8 mouse cellular contexts compared by ENCODE assay signal in the genomic region with DNA sequence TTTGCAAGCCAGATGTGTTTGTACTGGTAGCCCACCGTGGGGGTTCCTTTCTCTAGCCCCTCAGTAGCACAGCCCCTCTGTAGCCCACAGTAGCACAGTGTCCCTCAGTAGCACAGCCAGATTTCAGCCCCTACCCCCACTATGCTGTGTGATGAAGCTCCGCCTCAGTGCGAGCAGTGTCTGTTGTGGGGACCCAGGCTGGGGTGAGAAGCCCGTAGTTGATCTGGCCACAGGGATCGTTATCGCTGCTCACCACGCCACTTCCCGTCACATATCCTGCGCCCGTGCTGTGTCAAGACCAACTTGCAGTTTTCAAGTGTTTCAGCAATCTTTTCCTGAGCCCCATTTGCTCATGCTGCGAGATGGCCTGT. TPM values are rescaled to one million over a fixed set of nuclear protein-coding genes. Genes with fewer than 3 reads are reported as not detected.
A peak's percentile ranks its signal among the peaks of the same experiment; 100 is the strongest.
DNase-seq lines count a peak whose midpoint lies in the region; ATAC-seq and TF ChIP-seq lines count a peak whose summit lies in the region.

No protein-coding gene starts in this region.

- 31% methylated on average over 11 of the region's 11 CpGs for WGBS in heart, adult 2 months
- 27% methylated on average over 11 of the region's 11 CpGs for WGBS in limb, embryonic 14.5 days
- 68% methylated on average over 11 of the region's 11 CpGs for WGBS in forebrain, postnatal 0 days

- peak overlapping the region; percentile 40 for H3K4me2 ChIP-seq in limb, embryonic 14.5 days (replicated peaks; ENCODE audit: low read depth, low read length, severe bottlenecking)
- no peak overlapping the region for H3K4me2 ChIP-seq in forebrain, postnatal 0 days (ENCODE audit: low read depth)

- H3K9ac ChIP-seq in heart, adult 2 months (ENCODE audit: low read depth, low read length) = no peak overlapping the region
- 0 out of 2 replicates have a peak overlapping the region, but pooled peaks have one; percentile 8 for H3K9ac ChIP-seq in limb, embryonic 14.5 days (ENCODE audit: low read depth, low read length, severe bottlenecking)
- no peak overlapping the region for H3K9ac ChIP-seq in forebrain, postnatal 0 days

- no peaks in the 10 kb centered on the region for H3K9me3 ChIP-seq in limb, embryonic 14.5 days (ENCODE audit: control insufficient read depth, low read length)
- H3K9me3 ChIP-seq in forebrain, postnatal 0 days (ENCODE audit: low read length) = no peaks in the 10 kb centered on the region

- H3K27me3 ChIP-seq in heart, adult 2 months (ENCODE audit: control insufficient read depth, insufficient read depth, low read length) = no peaks in the 10 kb centered on the region
- no peaks in the 10 kb centered on the region for H3K27me3 ChIP-seq in limb, embryonic 14.5 days (ENCODE audit: control insufficient read depth, insufficient read depth, low read length)
- H3K27me3 ChIP-seq in forebrain, postnatal 0 days (ENCODE audit: insufficient read depth, low read length) = no peaks in the 10 kb centered on the region

- no peak for TF ChIP-seq CTCF in heart, adult 2 months (IDR thresholded peaks at IDR 0.05)
- TF ChIP-seq CTCF in forebrain, postnatal 0 days (IDR thresholded peaks at IDR 0.05; ENCODE audit: low read depth) = no peak

- peak; percentile 23; the same call in 1 of the 2 replicates for ATAC-seq in limb, embryonic 14.5 days (ENCODE audit: low FRiP score, low read depth)
- peak; percentile 25; the same call in 1 of the 2 replicates for ATAC-seq in neutrophil, adult 5-6 weeks (ENCODE audit: extremely low read depth, insufficient number of reproducible peaks, low FRiP score, poor library complexity, severe bottlenecking)
- no peak for ATAC-seq in forebrain, postnatal 0 days

- peak; percentile 28 to 44 for DNase-seq in heart, adult 2 months
- DNase-seq in heart, postnatal 4 days = no peak
- peak; percentile 52 for DNase-seq in c-Kit-positive CD71-negative TER-119-negative erythroid progenitor cells, embryonic 14.5 days (ENCODE audit: low read depth)
- no peak for DNase-seq in limb, embryonic 14.5 days (ENCODE audit: low spot score)
- DNase-seq in left cerebral cortex, postnatal 25 days (ENCODE audit: low spot score in 2 of 2) = no peak
- DNase-seq in MN1 (ENCODE audit: low spot score) = no peak
- no peak for DNase-seq in forebrain, postnatal 0 days

- H3K4me3 ChIP-seq in heart, adult 2 months = peak overlapping the region; percentile 20; the same call in 1 of the 2 replicates
- peak overlapping the region; percentile 6; the same call in 1 of the 2 replicates for H3K4me3 ChIP-seq in limb, embryonic 14.5 days (replicated peaks; ENCODE audit: low read length)
- no peak overlapping the region for H3K4me3 ChIP-seq in forebrain, postnatal 0 days (ENCODE audit: low read depth, low read length)

- no peaks in the 10 kb centered on the region for H3K79me2 ChIP-seq in heart, adult 2 months (replicated peaks; ENCODE audit: control insufficient read depth, insufficient read depth, low read length)

- peak overlapping the region; percentile 23; the same call in 1 of the 2 replicates for H3K27ac ChIP-seq in heart, adult 2 months
- no peak overlapping the region for H3K27ac ChIP-seq in limb, embryonic 14.5 days (replicated peaks; ENCODE audit: low read depth, low read length)
- no peak overlapping the region for H3K27ac ChIP-seq in forebrain, postnatal 0 days (ENCODE audit: low read depth, low read length)

- no peak for TF ChIP-seq EP300 in heart, adult 2 months (IDR thresholded peaks at IDR 0.05; ENCODE audit: insufficient read depth, low read depth, low read length)

- peaks cover 1% of the 10 kb centered on the region; the same call in 1 of the 2 replicates for H3K4me1 ChIP-seq in heart, adult 2 months (ENCODE audit: control insufficient read depth, insufficient read depth, low read length)
- H3K4me1 ChIP-seq in limb, embryonic 14.5 days (ENCODE audit: control insufficient read depth, insufficient read depth, low read length) = peaks cover 22% of the 10 kb centered on the region
- no peaks in the 10 kb centered on the region for H3K4me1 ChIP-seq in forebrain, postnatal 0 days (ENCODE audit: insufficient read depth)

- intact Hi-C loops in heart, adult 2 months (cut with DNase I) = no loop called here
- intact Hi-C loops in left cerebral cortex, postnatal 25 days (cut with DNase I) = no loop called here

- H3K36me3 ChIP-seq in heart, adult 2 months (ENCODE audit: control insufficient read depth, insufficient read depth, low read length) = no peaks in the 10 kb centered on the region
- H3K36me3 ChIP-seq in limb, embryonic 14.5 days (ENCODE audit: control insufficient read depth, insufficient read depth, low read length) = no peaks in the 10 kb centered on the region
- no peaks in the 10 kb centered on the region for H3K36me3 ChIP-seq in forebrain, postnatal 0 days (ENCODE audit: insufficient read depth)

- no peak for TF ChIP-seq POLR2A in heart, adult 2 months (IDR thresholded peaks at IDR 0.05; ENCODE audit: insufficient read depth, low read depth, low read length)
- no peak for TF ChIP-seq POLR2A in limb, embryonic 14.5 days (IDR thresholded peaks at IDR 0.05; ENCODE audit: borderline replicate concordance, extremely low read depth, insufficient read depth, insufficient read length)

RNA-seq across cellular contexts. Expression of gene Armc2, which starts 39.0 kb away (rescaled TPM):
- 10 to 100 TPM; 16.7 to 22.8 TPM for total RNA-seq in heart, adult 2 months (2021)
- polyA plus RNA-seq in heart, adult 2 months (2012; rRNA removed) = 6.4 and 7.1 TPM in 2 replicates
- total RNA-seq in heart, postnatal 4 days (2021) = 1 to 10 TPM; 1.2 to 1.6 TPM
- polyA plus RNA-seq in limb, embryonic 14.5 days (2012; rRNA removed) = 4.2 and 4.8 TPM in 2 replicates
- polyA plus RNA-seq in limb, embryonic 14.5 days (2014; fragmentation: Nextera tagmentation; extraction: Ambion mirVana) = 3.6 and 4.0 TPM in 2 replicates
- total RNA-seq in neutrophil, adult 5-6 weeks (2017) = 0.25 TPM in 1 of 2 replicates, not detected in the other
- 10 to 100 TPM; 14.2 to 15.8 TPM for total RNA-seq in left cerebral cortex, postnatal 25 days (2021)
- total RNA-seq in forebrain, postnatal 0 days (2014; rRNA removed) = 9.8 and 11.4 TPM in 2 replicates
- polyA plus RNA-seq in forebrain, postnatal 0 days (2015; fragmentation: Nextera tagmentation; extraction: Ambion mirVana) = 10.1 and 14.1 TPM in 2 replicates

Comparison
In these comparisons a context has a peak if more than half of its experiments do, and no peak if none do; other contexts are left out.
1. DNase-seq: peak in heart, adult 2 months (2 of 2) and c-Kit-positive CD71-negative TER-119-negative erythroid progenitor cells, embryonic 14.5 days (single experiment); none in heart, postnatal 4 days (single experiment), limb, embryonic 14.5 days (single experiment), left cerebral cortex, postnatal 25 days (0 of 2), MN1 (single experiment) and forebrain, postnatal 0 days (single experiment).